Comparison of ENCODE assay signal across 27 mouse cellular contexts in the genomic region with DNA sequence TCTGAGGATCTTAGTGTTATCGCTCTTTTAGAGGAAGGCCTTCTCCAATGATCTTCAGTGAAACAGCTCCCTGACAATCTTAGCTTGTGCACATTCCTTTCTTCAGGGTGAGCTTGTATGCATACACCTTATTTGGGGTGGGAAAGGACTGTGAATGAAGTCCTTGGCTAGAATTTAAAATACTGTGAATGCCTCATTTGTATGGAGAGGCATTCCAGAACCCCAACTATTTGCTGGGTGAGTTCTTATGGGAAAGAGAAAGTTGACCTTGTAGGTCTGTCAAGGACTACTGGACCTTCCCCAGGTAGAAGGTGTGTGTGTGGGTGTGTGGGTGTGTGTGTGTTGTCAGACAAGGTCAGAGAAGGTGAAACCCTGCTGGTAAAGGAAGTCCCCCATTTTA.
"Had no signal": no experiment of that assay in that cellular context is flagged by ENCODE, and none has a peak within 500 bp of the region (broad histone marks: within the 10 kb centered on the region; RNA-seq: fewer than 3 reads in every experiment).

No protein-coding gene starts in this region.

- H3K27ac ChIP-seq: heart, adult 2 months; heart, embryonic 13.5 days; heart, embryonic 15.5 days; hindbrain, embryonic 13.5 days; hindbrain, embryonic 15.5 days; hindbrain, postnatal 0 days; kidney, embryonic 15.5 days; kidney, postnatal 0 days; limb, embryonic 13.5 days; limb, embryonic 15.5 days; liver, embryonic 12.5 days; liver, embryonic 14.5 days had no signal

- H3K9ac ChIP-seq: heart, embryonic 13.5 days; heart, embryonic 15.5 days; hindbrain, embryonic 13.5 days; hindbrain, embryonic 15.5 days; kidney, embryonic 15.5 days; limb, embryonic 13.5 days; limb, embryonic 15.5 days; liver, embryonic 12.5 days; liver, embryonic 14.5 days had no signal

- ATAC-seq: hindbrain, postnatal 0 days; intestine, embryonic 16.5 days; liver, embryonic 12.5 days had no signal

- H3K4me3 ChIP-seq: heart, adult 2 months; heart, embryonic 13.5 days; heart, embryonic 15.5 days; hindbrain, embryonic 13.5 days; hindbrain, embryonic 15.5 days; kidney, embryonic 15.5 days; limb, embryonic 13.5 days; limb, embryonic 15.5 days; liver, embryonic 12.5 days had no signal

- H3K9me3 ChIP-seq: heart, embryonic 13.5 days; heart, embryonic 15.5 days; hindbrain, embryonic 13.5 days; hindbrain, embryonic 15.5 days; kidney, embryonic 15.5 days; limb, embryonic 13.5 days; limb, embryonic 15.5 days; liver, embryonic 12.5 days had no signal

- H3K27me3 ChIP-seq: heart, embryonic 13.5 days; heart, embryonic 15.5 days; hindbrain, embryonic 15.5 days; kidney, embryonic 15.5 days; limb, embryonic 13.5 days; limb, embryonic 15.5 days; liver, embryonic 12.5 days had no signal

- H3K4me2 ChIP-seq: heart, embryonic 11.5 days; heart, embryonic 13.5 days; heart, embryonic 15.5 days; hindbrain, embryonic 13.5 days; hindbrain, embryonic 15.5 days; kidney, embryonic 15.5 days; limb, embryonic 13.5 days; limb, embryonic 15.5 days; liver, embryonic 12.5 days had no signal

- H3K36me3 ChIP-seq: heart, embryonic 13.5 days; heart, embryonic 15.5 days; hindbrain, embryonic 13.5 days; hindbrain, embryonic 15.5 days; kidney, embryonic 15.5 days; limb, embryonic 13.5 days; limb, embryonic 15.5 days; liver, embryonic 12.5 days had no signal

- H3K4me1 ChIP-seq: heart, embryonic 13.5 days; heart, embryonic 15.5 days; kidney, embryonic 15.5 days; limb, embryonic 15.5 days; liver, embryonic 12.5 days had no signal

- DNase-seq: gastrocnemius, postnatal 14 days; gastrocnemius, postnatal 36 days; heart, adult 11 months; heart, adult 2 months; heart, postnatal 14 days; heart, postnatal 36 days; kidney, adult 11 months; kidney, adult 2 months; kidney, adult 9 months; kidney, postnatal 14 days; kidney, postnatal 36 days; layer of hippocampus, adult 9-11 months; layer of hippocampus, postnatal 36 days; left cerebral cortex, postnatal 4 days had no signal
